Mouse (Mus musculus) inflammation-experienced regulatory T-cells, adult 6 months (primary cell): ENCODE data around the gene Cyp2ab1. TPM values are rescaled to one million over a fixed set of nuclear protein-coding genes. Genes with fewer than 3 reads are reported as not detected.
"Not testable (repeated sequence)": the region's sequence is repeated elsewhere in the genome, so short reads cannot be mapped to it uniquely, and the experiment has no call there.

ENCODE experiments used
- ATAC-seq: one replicate; pipeline ENCODE4 v1.8.0; 2017
- polyA plus RNA-seq, 3 experiments: library from polyadenylated mRNA; unstranded; fragments of 100-300 nt; shearing (Covaris generic); gene quantifications; one replicate each; pipeline ENCODE4 v1.2.1; 2017

The Cyp2ab1 gene
- polyA plus RNA-seq = not detected

DNA sequence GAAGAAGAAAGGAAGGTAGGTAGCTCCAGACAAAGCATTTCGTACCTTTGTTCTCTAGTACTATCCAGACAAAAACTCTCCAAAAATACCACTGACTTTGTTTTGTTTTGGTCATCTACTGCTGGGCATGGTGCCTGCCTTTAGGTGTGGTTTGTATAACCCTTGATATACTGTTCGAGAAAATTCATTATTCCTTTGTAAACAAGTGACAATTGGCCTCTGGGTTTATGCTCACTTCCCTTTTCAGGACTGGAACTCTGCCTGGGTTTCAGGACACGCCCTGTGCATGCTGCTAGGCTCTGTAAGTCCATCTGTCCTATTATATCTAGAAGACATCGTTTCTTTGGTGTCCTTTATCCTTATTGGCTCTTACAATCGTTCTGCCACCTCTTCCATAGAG, at the start of gene Cyp2ab1:
TSS of gene Cyp2ab1 (minus strand) at position 119 of the 400 bp plus-strand sequence.
- ATAC-seq = no peak

DNA sequence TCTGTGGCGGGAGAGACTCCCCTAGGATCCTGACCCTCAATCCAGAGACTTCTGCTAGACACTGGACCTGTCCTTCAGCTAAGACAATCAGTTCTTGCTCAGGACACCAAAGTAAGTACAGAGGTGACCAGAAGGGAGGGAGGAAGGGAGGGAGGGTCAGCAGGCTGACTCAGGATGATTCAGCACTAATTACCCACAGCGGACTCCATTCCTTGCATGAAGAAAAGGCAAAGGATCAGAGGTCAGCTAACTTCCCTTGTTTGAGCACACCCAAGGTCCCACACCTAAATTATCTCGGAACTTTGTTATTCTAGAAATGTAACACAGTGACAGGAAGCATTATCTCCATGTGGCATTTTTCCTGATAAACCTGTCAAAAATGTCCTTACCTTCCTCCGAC, 46.5 kb upstream of the Cyp2ab1 start:
- no peak for ATAC-seq

DNA sequence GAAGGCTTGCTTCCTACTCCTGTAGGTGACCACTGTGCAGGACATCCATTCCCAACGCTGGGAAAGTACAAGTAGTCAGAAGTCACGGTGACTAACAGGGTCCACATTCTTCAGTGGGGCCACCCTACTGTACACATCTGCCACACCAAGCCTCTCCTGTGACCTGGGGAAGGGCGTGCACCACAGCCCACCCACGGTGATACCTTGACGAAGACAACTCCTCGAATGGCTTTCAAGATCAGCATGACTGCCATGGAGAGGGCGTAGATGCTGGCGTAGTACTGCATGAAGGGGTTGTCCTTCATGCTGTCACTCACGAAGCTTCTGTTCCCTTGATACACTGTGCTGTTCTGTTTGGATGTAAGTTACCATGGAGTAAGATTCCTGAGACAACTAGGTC, 43.0 kb upstream of the Cyp2ab1 start:
- no peak for ATAC-seq

DNA sequence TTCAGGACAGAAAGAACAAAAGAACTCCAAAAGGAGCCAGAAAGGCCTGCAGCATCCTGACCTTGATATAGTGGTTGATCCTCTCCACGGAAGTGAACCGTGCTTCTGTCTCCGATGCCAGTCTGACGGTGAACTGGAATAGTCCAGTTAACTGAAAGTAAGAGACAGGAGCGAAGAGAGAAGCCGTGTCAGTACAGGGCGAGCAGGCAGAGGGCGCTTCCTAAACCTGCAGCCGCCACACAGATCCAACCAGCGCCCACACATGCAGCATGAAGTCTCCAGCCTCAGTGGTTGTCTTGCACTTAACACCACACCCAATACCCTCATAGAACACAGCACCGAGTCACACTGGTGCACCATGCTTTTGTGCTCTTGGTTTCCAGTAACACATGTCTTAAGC, 36.9 kb upstream of the Cyp2ab1 start:
- ATAC-seq = no peak

DNA sequence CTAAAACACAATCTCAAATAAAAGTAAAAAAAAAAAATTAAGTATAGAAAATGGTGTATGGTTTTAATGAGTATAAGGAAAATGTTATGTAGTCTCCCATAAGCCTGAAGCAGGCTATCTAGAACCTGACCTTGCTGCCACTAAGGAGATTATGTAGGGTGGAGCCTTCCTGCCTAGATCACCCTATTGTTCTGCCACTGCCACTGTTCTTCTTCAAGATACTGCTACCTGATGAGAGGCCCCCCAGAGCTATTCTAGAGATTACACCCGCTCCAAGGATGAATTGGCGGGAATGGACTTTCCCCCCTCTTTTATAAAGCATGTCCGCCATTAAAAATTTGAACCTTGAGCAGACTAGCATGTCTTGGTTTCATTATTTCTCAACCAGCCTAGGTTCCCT, 36.3 kb upstream of the Cyp2ab1 start:
- not testable (repeated sequence) for ATAC-seq

DNA sequence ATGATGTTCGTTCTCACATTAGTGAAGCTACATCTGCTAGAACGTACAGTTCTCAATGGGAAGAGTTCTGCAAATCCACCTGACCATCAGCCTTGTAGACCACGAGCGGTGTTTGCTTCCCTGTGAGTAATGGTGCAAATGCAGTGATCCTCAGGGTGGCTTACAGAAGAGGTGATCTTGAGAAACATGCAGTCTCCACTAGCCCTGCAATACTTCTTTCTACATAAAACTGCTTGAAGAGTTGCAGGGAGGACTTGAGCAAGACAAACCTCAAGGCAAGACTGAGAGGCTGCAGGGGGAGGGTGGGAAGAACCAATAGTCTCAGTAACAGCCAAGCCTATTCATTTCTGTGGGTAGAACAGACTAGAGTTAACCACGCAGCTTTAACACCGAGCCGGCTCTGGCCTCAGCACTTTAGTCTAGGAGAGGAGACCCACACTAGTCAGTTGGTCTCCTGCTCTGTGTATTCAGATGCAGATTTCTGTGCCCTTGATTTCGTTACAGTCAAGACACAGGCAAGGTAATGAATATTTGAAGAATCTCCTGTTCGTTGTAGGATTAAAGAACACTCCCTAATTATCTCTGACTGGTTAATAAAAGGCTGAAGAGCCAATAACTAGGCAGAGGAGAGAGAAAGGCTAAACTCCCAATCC, 34.6 kb upstream of the Cyp2ab1 start:
- no peak for ATAC-seq

DNA sequence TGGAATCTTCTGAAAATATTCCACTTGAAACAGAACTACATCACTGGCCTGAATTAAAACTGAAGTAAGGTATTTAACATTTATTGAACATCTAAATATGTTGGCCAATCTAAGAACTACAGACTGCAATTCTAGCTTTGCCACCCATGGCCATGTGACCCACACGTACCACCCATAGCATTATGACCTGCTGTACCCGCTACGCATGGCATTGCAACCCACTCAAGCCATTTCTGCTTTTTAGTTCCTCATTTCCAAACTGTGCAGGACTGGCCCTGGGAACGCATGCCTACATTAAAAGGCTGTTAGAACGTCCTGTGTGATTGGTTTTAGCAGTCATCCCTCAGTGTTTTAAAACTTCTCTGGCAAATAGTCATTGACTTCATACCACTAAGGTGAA, 32.6 kb upstream of the Cyp2ab1 start:
- ATAC-seq = no peak

DNA sequence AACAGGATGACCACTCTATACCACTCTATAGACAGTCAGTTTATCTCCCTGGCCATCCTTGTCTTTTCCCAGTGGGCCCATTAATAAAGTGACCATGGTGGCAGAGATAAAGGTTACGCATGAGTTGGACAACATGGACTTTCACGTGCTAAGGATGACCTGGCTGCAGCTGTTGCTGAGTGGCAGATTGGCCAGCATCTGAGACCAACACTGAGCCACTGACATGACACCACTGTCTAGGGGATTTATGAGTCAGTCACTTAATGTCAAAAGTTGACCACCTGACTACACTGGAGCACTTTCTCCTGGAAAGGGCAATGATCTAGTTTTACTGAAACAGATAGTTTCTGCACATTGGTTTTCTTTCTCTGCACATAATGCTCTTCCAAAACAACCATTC, 29.6 kb upstream of the Cyp2ab1 start:
- no peak for ATAC-seq

DNA sequence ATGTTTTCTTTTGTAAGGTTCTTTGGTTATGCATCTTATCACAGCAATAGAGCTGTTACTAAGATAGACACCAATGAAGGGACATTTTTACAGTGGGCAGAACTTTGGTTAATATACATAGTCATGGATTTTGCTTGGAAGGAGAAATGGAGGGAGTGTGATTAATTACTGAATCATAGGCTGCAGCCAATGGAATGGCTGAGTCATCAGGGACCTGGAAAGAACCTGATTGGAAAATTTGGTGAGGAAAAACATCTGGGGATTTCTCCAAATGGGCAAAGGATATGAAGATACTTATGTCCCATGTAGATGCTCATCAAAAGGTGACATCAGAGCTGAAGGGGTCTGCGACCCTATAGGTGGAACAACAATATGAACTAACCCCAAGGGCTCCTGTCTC, 28.8 kb upstream of the Cyp2ab1 start:
- ATAC-seq = no peak

DNA sequence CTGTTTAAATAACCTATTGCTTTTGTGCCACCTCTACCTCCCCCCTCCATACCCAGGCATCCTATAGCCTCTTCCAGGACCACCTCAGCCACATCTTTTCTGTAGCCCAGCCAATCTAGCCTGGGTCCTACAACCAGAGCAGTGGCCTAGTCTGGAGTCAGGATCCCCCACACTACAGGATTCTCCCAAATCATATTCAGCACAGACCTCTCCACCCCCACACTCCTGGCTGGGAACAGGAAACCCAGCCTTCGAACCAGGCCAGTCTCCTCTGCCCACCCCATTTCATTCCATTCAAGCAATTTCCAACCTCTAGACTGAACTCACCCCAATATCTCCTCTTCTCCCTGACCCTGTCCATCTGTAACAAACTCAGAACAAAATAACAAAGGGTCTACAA, 20.3 kb upstream of the Cyp2ab1 start:
- no peak for ATAC-seq

DNA sequence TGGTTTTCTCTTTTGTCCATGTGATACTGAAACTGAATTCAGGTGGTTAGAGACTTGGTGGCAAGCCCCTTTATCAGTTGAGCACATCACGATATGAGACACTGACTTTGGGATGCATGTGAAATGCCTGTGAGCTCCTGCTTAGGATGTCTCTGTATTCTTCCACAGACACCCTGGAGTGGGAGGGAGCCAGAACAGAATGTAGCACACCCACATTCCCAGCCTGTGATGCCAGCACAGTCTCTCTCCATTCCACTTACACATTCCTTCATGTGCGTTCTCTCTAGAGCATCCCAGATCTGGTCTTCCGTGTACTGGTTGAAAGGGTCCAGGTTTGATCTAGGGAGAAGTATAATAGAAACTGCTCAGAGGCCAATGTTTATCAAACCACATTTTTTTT, 13.4 kb upstream of the Cyp2ab1 start:
- ATAC-seq = no peak

DNA sequence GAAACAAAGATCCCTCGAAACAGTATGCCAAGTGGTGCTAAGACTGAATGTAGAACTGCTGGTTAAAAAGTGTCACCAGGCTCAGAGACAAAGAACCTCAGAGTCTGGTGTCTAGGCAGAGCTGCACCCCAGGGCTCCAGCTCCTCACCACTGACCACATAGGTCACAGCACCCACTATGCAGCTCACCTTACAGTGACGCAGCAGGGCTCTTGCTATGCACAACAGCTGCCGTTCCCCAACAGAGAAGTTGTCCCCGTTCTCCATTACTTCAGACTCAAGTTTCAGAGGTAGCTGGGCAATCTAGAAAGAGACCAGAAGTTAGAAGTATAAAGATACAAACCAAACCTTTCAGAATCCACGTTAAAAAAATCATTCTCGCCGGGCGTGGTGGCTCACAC, 9.7 kb upstream of the Cyp2ab1 start:
- ATAC-seq = no peak

DNA sequence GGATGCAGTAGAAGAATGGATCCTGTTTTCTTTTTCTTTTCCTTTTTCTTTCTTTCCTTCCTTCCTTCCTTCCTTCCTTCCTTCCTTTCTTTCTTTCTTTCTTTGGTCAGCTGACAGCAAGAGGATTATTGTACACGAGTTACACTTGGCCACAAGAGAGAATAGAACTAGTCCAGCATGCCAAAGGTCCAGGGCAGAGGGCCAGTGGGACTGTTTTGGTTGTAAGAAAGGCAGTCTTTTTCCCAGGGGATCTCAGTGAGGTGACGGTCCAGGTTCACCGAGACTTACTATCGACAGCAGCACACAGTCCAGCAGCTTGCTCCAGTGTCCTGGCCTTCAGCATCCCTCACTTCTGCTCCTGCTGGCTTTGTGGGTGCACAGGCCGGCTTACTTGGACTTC, 3.1 kb upstream of the Cyp2ab1 start:
- no peak for ATAC-seq

DNA sequence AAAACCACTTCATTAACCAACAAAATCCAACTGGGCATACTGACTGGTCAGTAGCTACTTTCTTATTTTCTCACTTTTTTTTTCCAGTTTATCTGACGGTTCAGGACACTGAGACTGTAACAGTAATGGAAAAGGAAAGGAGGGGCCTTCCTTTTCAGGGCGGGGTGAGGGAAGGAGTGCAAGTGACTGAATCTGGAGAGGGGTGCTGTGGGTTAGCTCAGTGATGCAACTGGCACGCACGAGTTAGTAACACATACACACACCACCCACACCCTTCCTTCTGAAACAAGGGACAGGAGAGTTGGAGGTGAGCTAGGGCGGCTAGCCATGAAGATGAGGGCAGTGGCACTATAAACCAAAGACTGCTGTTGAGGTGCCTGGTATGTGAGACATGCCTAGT, 1.3 kb downstream of the Cyp2ab1 start:
- no peak for ATAC-seq

DNA sequence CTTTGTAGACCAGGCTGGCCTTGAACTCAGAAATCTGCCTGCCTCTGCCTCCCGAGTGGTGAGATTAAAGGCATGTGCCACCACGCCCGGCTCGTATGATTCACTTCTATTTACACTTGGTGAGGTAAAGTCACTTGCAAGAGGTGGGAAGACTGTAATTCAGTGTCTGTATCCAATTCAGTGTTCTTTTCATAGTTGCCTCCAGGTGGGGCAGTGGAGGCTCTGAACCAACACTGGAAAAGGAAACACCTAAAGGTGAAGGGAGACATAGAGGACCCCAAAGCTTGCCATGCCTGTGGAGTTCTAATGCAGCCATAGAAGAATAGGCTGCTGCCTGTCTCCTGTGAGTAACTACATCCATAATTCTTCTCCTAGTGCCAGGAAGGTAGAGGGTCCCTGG, 2.9 kb downstream of the Cyp2ab1 start:
- ATAC-seq = no peak

DNA sequence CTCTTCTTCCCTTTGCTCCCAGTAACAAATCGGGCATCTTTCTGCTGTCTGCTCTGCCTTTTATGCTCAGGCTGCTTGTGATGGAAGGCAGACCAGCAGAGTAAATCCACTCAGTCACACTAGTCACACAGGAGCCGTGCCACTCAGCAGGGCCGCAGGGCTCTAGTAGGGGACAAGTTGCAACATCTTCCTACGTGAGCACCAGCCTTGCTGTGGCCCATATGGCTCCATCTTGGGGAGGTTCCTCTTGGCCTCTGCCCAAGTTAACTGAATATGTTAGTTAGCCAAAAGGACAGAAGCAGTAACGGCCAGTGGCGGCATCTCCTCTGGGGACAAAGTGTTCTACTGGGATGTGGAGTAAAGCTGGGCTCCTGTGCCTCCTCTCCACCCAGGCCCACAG, 8.4 kb downstream of the Cyp2ab1 start:
- ATAC-seq = no peak

DNA sequence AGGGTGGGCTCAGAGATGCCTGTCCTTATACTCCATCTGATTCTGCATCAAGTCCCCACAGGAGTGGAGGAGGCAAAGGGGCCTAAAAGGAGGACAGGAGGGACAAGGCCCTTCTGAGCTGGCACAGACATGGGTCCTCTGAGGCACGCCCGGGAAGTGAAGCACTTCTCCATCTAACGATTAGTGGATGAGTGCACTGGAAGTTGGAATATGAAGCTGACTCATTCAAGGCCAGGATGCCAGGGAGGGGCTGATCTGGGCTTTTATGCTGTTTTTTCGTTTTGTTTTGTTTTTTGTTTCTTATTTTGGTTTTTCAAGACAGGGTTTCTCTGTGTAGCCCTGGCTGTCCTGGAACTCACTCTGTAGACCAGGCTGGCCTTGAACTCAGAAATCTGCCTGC, 9.9 kb downstream of the Cyp2ab1 start:
- no peak for ATAC-seq

DNA sequence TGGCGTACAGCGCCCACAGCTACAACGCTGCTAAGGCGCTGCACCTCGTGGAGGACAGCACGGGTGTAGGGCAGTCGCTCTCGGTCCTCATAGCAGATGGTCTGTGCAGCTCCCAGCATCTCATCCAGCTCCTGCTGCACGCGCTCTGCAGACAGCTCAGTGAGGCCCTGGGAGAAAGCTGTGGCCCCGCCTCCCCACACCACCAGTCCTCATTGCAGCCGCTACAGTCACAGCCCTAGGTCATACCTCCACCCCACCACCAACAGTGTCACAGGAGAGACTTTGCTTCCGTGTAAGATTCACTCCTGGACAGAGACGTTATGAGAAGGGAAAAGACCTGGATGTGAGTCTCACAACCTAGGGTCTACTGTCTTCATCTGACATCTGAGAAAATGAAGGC, 12.9 kb downstream of the Cyp2ab1 start:
- no peak for ATAC-seq

DNA sequence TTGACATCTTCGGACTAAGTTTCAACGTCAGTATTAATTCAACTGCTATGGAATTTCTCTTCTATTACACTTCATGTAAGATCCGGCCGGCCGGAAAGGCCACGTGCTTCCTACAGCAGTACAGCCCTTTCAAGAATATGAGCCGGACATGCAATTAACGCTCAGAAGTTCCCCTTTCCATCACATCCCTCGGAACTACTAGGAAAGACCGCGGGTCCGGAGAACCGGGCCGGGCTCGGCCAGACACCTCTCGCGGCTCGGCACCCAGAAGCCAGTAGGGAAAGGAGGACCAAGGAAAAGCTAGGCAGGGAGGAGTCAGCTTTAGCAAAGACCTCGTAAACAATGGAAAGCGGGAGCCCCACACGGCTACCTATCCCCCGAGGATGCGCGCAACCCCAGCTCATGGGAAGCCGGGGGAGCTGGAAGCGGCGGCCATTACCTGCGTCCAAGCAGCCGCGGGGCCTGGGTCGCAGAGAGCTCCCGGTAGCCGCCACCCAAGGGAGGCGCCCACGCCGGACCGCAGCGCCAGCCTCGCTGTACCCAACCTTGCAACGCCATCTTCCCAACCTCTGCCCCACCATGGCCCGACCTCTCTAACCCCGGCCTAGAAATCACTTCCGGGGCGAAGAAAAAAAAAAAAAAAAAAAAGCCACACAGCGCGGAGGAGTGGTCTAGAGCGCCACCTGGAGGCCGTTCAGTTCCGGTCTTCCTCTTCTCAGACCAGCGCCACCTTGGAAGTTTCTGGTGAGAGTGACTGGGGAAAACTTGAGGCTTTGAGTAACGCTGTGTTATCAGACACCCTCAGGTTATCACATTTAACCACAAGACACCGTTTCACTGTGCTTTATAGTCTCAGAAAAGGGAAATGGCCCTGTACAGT, 23.2 kb downstream of the Cyp2ab1 start, which contains the start of gene Parl:
TSS of gene Parl (minus strand) at position 618 of the 880 bp plus-strand sequence.
- ATAC-seq = peak; percentile 93

DNA sequence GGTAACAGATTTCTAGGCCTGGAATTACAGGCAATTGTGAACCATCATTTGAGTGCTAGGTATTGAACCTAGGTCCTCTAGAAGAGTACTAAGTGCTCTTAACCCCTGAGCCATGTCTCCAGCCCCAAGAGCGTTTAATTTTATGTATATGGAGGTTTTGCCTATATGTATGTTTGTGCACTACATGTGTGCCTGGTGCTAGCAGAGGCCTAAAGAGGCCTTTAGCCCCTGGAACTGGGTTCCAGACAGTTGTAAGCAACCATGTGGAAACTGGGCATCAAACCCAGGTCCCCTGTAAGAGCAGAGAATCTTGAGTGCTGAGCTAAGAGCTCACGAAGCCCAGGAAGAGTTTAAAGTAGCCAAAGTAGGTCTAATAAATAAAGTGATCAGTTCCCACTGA, 25.1 kb downstream of the Cyp2ab1 start:
- ATAC-seq = no peak

DNA sequence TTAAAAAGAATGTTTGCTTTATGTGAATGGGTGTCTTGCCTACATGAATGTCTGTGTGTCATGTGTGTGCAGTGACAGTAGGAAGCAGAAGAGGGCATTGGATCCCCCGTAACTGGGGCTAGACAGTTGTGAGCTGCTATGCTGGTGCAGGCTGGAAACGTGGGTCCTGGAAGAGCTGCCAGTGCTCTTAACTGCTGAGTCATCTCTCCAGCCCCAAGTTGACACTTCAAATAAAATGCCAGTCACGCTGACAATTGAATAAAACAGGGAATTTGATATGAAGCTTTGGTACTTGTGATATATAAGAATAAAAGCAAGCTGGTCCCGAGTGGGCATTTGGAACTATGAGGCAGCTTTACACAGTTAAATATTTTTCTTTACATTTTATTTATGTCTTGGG, 45.0 kb downstream of the Cyp2ab1 start:
- ATAC-seq = no peak

DNA sequence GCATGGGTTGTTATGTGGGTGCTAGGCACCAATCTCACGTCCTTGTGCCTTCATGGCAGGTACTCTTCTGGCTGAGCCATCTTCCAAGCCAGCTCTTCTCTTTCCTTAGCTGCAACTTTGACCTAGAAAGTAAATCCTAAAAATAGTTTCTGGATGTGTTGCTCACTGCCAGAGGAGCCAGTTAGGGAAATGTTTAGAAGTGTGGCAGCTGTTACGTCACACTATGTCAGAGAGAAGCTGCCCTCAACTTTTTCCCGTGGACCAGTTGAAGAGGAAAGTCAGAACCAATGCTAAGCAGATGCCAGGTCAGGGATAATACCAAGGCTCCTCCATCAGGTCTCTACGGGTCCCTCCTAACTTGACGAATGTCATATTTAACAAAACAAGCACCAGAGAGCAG, 45.8 kb downstream of the Cyp2ab1 start:
- no peak for ATAC-seq

DNA sequence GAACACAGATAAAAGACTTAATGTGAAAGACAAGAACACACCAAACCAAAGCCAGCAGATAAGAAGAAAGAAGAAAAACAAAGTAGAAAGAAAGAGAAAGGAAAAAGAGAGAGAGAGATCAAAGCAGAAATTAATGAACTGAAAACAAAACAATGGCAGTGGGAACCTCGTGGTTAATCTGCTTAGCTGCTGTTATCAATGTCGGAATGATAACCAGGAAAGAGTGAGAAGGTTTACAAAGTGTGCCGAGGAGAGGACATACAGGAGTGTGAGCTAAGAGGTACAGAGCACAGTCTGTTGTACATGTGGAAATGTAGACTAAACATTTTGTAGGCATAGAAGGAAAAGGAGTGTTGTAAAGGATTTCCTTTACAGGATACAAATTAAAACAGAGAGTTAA, 52.2 kb downstream of the Cyp2ab1 start:
- no peak for ATAC-seq

DNA sequence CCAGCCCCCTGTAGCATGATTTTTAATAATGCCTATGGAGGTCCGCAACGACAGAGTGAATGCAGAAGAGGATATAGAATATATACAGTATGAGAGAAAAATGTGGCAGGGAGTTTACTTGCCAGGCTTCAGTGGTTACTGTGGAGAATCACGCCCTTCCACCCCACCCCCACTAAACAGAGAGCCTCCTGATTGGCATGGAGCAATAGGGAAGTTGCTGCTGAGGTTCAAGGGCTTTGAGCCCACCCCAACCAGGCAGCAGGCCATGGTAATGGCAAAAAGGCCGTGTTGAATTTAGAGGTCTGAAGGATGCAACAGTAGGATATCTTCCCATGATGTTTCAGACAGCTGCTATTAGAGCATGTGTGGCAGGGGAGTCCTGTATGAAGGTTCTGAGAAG, 53.9 kb downstream of the Cyp2ab1 start:
- ATAC-seq = no peak
